Mouse (Mus musculus): Measurements from ENCODE around the gene B3gat1. TPM values are rescaled to one million over a fixed set of nuclear protein-coding genes. Genes with fewer than 3 reads are reported as not detected.

B3gat1 gene
- polyA plus RNA-seq, 1 experiment from 2014 or later = 11.3 TPM

GRCm38 (mm10) chr9:26728556-26728955, 5.0 kb upstream of the B3gat1 start:
- peaks cover 7% of the 10 kb centered on the region for H3K27me3 ChIP-seq
- H3K9ac ChIP-seq = no peak overlapping the region
- H3K4me3 ChIP-seq (replicated peaks) = no peak overlapping the region
- H3K9me3 ChIP-seq = no peaks in the 10 kb centered on the region
- 79% methylated on average over 2 of the region's 2 CpGs for WGBS
- ATAC-seq (ENCODE audit: low FRiP score) = no peak
- no peak overlapping the region for H3K27ac ChIP-seq
- H3K4me1 ChIP-seq = peaks cover 4% of the 10 kb centered on the region; the same call in 1 of the 2 replicates
- no peak overlapping the region for H3K4me2 ChIP-seq
- no peaks in the 10 kb centered on the region for H3K36me3 ChIP-seq (replicated peaks)

- Histone ChIP-seq H3K9ac (peak overlapping the region; percentile 88), H3K4me1 (peaks cover 28% of the 10 kb centered on the region), H3K36me3 (replicated peaks) (no peaks in the 10 kb centered on the region), H3K4me3 (replicated peaks) (peak overlapping the region; percentile 84), H3K4me2 (peak overlapping the region; percentile 87), H3K27ac (0 out of 2 replicates have a peak overlapping the region, but pooled peaks have one; percentile 63), H3K9me3 (no peaks in the 10 kb centered on the region), H3K27me3 (peaks cover 22% of the 10 kb centered on the region)
- WGBS = under 1% methylated on average over 37 of the region's 37 CpGs
- peak; percentile 77 for ATAC-seq (ENCODE audit: low FRiP score)
Measured at GRCm38 (mm10) chr9:26733986-26734385, 458 bp downstream of the B3gat1 start.

- H3K4me2 ChIP-seq = no peak overlapping the region
- H3K9me3 ChIP-seq = no peaks in the 10 kb centered on the region
- no peak overlapping the region for H3K9ac ChIP-seq
- peaks cover 28% of the 10 kb centered on the region for H3K4me1 ChIP-seq
- WGBS = 76% methylated on average over 5 of the region's 5 CpGs
- peaks cover 22% of the 10 kb centered on the region for H3K27me3 ChIP-seq
- H3K36me3 ChIP-seq (replicated peaks) = no peaks in the 10 kb centered on the region
- no peak for ATAC-seq (ENCODE audit: low FRiP score)
- H3K4me3 ChIP-seq (replicated peaks) = no peak overlapping the region
- no peak overlapping the region for H3K27ac ChIP-seq
Measured at GRCm38 (mm10) chr9:26737116-26737515, 3.6 kb downstream of the B3gat1 start.

GRCm38 (mm10) chr9:26742817-26743216, 9.3 kb downstream of the B3gat1 start:
- no peaks in the 10 kb centered on the region for H3K36me3 ChIP-seq (replicated peaks)
- H3K27me3 ChIP-seq = no peaks in the 10 kb centered on the region
- H3K4me3 ChIP-seq (replicated peaks) = no peak overlapping the region
- H3K9me3 ChIP-seq = no peaks in the 10 kb centered on the region
- no peak overlapping the region for H3K9ac ChIP-seq
- no peaks in the 10 kb centered on the region for H3K4me1 ChIP-seq
- WGBS = 88% methylated on average over 3 of the region's 3 CpGs
- H3K4me2 ChIP-seq = no peak overlapping the region
- ATAC-seq (ENCODE audit: low FRiP score) = no peak
- H3K27ac ChIP-seq = no peak overlapping the region

- 9% methylated on average over 4 of the region's 4 CpGs for WGBS
- H3K4me2 ChIP-seq = no peak overlapping the region
- no peak for ATAC-seq (ENCODE audit: low FRiP score)
- H3K9ac ChIP-seq = no peak overlapping the region
- no peaks in the 10 kb centered on the region for H3K27me3 ChIP-seq
- 0 out of 2 replicates have a peak, but pooled peaks cover under 1% of the 10 kb centered on the region for H3K36me3 ChIP-seq (replicated peaks)
- H3K27ac ChIP-seq = no peak overlapping the region
- H3K4me1 ChIP-seq = no peaks in the 10 kb centered on the region
- H3K4me3 ChIP-seq (replicated peaks) = no peak overlapping the region
- H3K9me3 ChIP-seq = no peaks in the 10 kb centered on the region
Measured at GRCm38 (mm10) chr9:26747121-26747520, 13.6 kb downstream of the B3gat1 start.

GRCm38 (mm10) chr9:26748893-26749292, 15.4 kb downstream of the B3gat1 start:
- Histone ChIP-seq H3K4me1 (no peaks in the 10 kb centered on the region), H3K27ac (no peak overlapping the region), H3K27me3 (no peaks in the 10 kb centered on the region), H3K36me3 (replicated peaks) (0 out of 2 replicates have a peak, but pooled peaks cover 6% of the 10 kb centered on the region), H3K4me2 (no peak overlapping the region), H3K9me3 (no peaks in the 10 kb centered on the region), H3K4me3 (replicated peaks) (no peak overlapping the region), H3K9ac (no peak overlapping the region)
- no peak for ATAC-seq (ENCODE audit: low FRiP score)
- WGBS = 79% methylated on average over 4 of the region's 4 CpGs

DNA sequence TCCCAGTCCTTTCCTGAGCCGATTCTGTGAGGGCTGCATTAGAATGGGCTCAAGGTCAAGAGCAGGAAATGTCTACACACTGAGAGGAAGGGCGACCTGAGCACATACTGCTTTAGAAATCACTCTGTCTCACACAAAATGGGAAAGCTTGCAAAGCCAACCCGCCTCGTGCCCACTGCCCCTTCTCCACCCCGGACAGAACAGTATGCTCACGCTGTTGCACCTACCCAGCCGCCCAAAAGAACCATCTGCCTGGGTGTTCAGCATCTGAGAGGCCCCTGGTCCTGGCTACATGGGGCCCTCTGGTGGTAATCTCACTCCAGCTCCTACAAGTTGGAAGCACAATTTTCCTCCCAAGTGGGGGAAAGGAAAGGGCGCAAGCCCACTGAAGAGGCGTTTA, 26.6 kb downstream of the B3gat1 start:
- no peak overlapping the region for H3K4me3 ChIP-seq (replicated peaks)
- no peaks in the 10 kb centered on the region for H3K9me3 ChIP-seq
- H3K4me1 ChIP-seq = no peaks in the 10 kb centered on the region
- peaks cover 23% of the 10 kb centered on the region for H3K36me3 ChIP-seq (replicated peaks)
- no peak overlapping the region for H3K27ac ChIP-seq
- ATAC-seq (ENCODE audit: low FRiP score) = peak; percentile 77; the same call in 1 of the 2 replicates
- WGBS = 31% methylated on average over 9 of the region's 9 CpGs
- H3K9ac ChIP-seq = no peak overlapping the region
- no peaks in the 10 kb centered on the region for H3K27me3 ChIP-seq
- no peak overlapping the region for H3K4me2 ChIP-seq

GRCm38 (mm10) chr9:26760576-26760975, 27.0 kb downstream of the B3gat1 start:
- no peak overlapping the region for H3K9ac ChIP-seq
- no peak overlapping the region for H3K27ac ChIP-seq
- H3K27me3 ChIP-seq = no peaks in the 10 kb centered on the region
- peaks cover 19% of the 10 kb centered on the region for H3K36me3 ChIP-seq (replicated peaks)
- no peak overlapping the region for H3K4me3 ChIP-seq (replicated peaks)
- H3K4me1 ChIP-seq = no peaks in the 10 kb centered on the region
- ATAC-seq (ENCODE audit: low FRiP score) = no peak
- WGBS = 76% methylated on average over 5 of the region's 5 CpGs
- H3K9me3 ChIP-seq = no peaks in the 10 kb centered on the region
- no peak overlapping the region for H3K4me2 ChIP-seq

GRCm38 (mm10) chr9:26762477-26762876, 28.9 kb downstream of the B3gat1 start:
- Histone ChIP-seq H3K9ac (no peak overlapping the region), H3K36me3 (replicated peaks) (peaks cover under 1% of the 10 kb centered on the region; the same call in 1 of the 2 replicates), H3K9me3 (no peaks in the 10 kb centered on the region), H3K4me3 (replicated peaks) (no peak overlapping the region), H3K4me1 (no peaks in the 10 kb centered on the region), H3K27me3 (no peaks in the 10 kb centered on the region), H3K4me2 (no peak overlapping the region), H3K27ac (no peak overlapping the region)
- WGBS = 89% methylated on average over 6 of the region's 6 CpGs
- ATAC-seq (ENCODE audit: low FRiP score) = no peak

DNA sequence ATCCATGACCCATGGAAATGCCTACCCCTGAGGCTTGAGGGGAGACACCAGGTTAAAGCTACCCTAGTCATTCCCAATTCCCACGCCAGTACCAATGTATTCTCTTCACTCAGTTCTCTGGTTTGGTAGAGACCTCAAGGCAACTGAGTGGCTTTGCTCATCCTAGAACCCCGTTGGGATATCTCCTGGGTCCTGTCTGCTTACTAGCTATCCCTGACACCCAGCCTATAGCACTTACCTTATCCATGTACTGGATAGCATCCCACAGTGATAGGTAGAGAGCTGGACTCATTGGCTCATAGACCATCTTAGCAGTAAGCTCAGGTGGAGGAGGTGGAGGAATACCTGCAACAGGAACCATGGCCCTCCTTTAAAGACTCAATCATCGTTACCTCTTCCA, 34.7 kb downstream of the B3gat1 start:
- ATAC-seq (ENCODE audit: low FRiP score) = no peak

DNA sequence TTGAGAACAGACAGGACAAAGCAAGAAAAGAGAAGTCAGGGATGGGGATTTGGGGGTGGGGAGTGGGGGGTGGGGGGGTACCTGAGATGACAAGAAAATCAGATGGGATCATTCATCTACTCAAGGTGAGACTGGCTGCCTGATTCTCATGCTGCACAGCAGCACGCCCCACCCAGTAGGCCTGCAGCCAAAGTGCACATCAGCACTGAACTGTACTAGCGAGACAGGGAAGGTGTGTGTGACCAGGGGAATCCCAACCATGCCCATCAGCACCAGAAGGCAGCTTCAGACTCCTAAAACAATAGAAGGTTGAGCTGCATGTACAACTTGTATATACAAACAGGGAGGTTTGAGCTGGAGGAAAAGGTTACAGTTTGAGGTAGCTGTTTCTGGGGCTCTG, 42.2 kb downstream of the B3gat1 start:
- Histone ChIP-seq H3K4me3 (replicated peaks) (no peak overlapping the region), H3K36me3 (replicated peaks) (no peaks in the 10 kb centered on the region), H3K27me3 (no peaks in the 10 kb centered on the region), H3K9ac (no peak overlapping the region), H3K9me3 (no peaks in the 10 kb centered on the region), H3K4me1 (no peaks in the 10 kb centered on the region), H3K4me2 (no peak overlapping the region), H3K27ac (no peak overlapping the region)
- 96% methylated on average over 2 of the region's 2 CpGs for WGBS
- ATAC-seq (ENCODE audit: low FRiP score) = 0 out of 2 replicates have a peak, but pooled peaks have one; percentile 31

More for the DNA sequence above, 34.7 kb downstream of the B3gat1 start:
- Histone ChIP-seq H3K9ac (no peak overlapping the region), H3K4me3 (replicated peaks) (no peak overlapping the region), H3K4me2 (no peak overlapping the region), H3K4me1 (no peaks in the 10 kb centered on the region), H3K27ac (no peak overlapping the region), H3K9me3 (no peaks in the 10 kb centered on the region), H3K36me3 (replicated peaks) (no peaks in the 10 kb centered on the region), H3K27me3 (no peaks in the 10 kb centered on the region)
- WGBS = 91% methylated on average over 3 of the region's 3 CpGs

DNA sequence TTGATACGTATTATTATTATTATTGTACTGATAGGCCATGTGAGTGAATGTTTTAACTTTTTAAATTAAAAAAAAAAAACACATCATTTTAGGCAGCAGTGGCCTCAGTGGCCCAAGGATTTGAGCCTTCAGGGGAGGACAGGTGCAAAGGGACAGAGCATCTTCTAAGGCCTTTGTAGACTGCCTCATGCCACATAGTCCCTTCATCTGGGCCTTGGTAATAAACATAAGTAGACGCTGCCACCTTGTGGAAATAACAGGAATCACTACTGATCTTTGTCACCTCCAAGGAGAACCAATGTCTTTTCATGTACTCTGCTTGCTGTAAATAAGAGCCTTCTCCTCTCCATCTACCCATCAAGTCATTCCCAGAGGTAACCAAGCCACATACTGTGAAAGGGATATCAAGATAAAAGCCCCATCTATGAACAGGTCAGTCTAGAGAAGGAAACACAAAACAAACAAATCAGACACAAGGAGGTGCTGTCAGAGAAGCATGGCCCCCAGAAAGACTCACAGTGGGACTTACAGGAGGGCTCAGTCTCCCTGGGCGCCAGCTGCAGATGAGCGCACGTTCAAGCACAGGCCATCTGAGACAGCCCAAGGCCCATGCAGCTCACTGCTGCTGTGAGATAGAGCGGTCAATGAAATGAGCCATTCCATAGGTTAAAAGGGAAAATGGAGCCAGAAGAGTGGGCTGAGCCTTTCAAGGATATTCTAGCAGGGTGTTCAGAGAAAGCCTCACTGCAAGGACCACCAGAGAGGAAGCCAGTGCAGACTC, 42.8 kb downstream of the B3gat1 start:
- H3K36me3 ChIP-seq (replicated peaks) = no peaks in the 10 kb centered on the region
- peak; percentile 78 for ATAC-seq (ENCODE audit: low FRiP score)
- H3K9me3 ChIP-seq = no peaks in the 10 kb centered on the region
- no peaks in the 10 kb centered on the region for H3K27me3 ChIP-seq
- H3K4me3 ChIP-seq (replicated peaks) = no peak overlapping the region
- H3K27ac ChIP-seq = no peak overlapping the region
- H3K4me2 ChIP-seq = no peak overlapping the region
- H3K4me1 ChIP-seq = no peaks in the 10 kb centered on the region
- WGBS = 59% methylated on average over 6 of the region's 6 CpGs
- no peak overlapping the region for H3K9ac ChIP-seq

- H3K4me1 ChIP-seq = no peaks in the 10 kb centered on the region
- no peak overlapping the region for H3K4me2 ChIP-seq
- H3K27ac ChIP-seq = no peak overlapping the region
- 91% methylated on average over 7 of the region's 7 CpGs for WGBS
- ATAC-seq (ENCODE audit: low FRiP score) = no peak
- H3K36me3 ChIP-seq (replicated peaks) = no peaks in the 10 kb centered on the region
- no peak overlapping the region for H3K4me3 ChIP-seq (replicated peaks)
- no peaks in the 10 kb centered on the region for H3K27me3 ChIP-seq
- no peak overlapping the region for H3K9ac ChIP-seq
- no peaks in the 10 kb centered on the region for H3K9me3 ChIP-seq
Measured at GRCm38 (mm10) chr9:26778421-26778820, 44.9 kb downstream of the B3gat1 start.

Data from forebrain, embryonic 12.5 days (tissue).